Mouse (Mus musculus) kidney, adult 10 weeks (tissue): ENCODE results near the gene Grn. TPM values are rescaled to one million over a fixed set of nuclear protein-coding genes. Genes with fewer than 3 reads are reported as not detected.

Source experiments
- polyA plus RNA-seq: library from polyadenylated mRNA; stranded (reverse); fragments of 350-450 nt; fragmentation: Illumina TruSeq; extraction: RNeasy Lipid Tissue Mini Kit (QIAGEN cat#74804); gene quantifications from one replicate; pipeline ENCODE4 v1.2.3, GENCODE M21; 2014; ENCODE audit warnings: low read depth, low replicate concordance

Gene Grn
- polyA plus RNA-seq, result 8.7 TPM

DNA sequence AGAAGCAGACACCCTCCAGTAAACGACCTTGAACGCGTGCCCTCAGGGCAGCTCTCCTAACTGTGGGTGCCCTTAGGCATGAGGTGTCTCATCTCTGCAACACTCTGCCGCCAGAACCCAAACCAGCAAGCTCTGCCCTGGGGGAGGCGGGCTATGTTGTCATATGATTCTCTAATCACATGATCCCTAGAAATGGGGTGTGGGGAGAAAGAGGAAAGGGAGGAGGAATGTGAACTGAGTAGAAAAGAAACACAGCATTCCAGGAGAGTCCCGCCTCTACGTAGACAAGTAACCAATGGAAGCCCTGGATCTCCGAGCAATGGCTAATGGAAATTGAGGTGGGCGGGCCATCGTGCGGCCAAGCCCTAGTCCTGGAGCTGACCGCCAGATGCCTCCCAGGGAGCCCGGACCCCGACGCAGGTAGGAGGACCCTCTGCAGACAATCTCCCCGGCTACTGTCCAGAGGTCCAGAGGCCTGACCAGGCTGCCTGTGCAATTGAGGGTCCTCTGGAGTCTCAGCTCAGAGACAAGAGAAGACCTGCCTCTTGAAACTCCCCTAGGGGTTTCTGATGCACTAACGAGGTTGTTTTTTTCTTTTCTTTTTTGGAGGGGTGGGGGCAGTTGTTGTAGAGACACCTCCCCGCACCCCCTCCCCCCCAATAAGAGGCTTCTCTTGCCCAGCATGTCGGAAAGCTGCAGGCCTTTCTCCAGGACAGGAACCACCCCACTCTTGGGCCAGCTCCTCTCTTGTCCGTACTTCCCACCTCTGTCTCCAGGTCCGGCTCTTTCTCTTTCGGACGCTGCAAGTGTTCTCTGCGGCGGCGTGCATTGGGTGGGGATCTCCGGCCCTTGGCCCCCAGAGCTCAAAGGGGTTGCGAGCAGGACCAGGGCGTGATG lies at the start of gene Grn:
Grn (plus strand) TSS at position 195 of the 897 bp plus-strand sequence.

DNA sequence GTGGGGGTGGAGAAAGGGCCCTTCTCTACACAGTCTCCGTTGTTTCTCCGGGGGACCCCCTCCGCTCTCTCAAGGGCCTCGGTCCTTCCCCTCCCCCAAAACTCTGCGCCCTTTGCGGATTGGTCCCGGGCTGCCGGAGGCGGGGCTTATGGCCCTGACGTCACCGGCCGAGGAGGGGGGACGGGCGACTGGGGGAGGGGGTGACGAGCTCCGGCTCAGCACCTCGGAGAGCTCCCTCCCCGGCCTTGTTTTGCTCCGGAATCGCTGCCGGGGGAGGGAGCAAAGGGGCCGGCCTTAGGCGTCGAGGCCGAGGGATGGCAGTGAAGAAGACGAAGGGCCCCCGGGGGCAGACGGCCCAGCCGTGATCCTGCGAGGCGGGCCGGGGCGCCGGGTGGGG lies 36.9 kb upstream of the Grn start, which contains the start of gene Rundc3a:
Rundc3a (plus strand) TSS at position 166 of the 397 bp plus-strand sequence.

DNA sequence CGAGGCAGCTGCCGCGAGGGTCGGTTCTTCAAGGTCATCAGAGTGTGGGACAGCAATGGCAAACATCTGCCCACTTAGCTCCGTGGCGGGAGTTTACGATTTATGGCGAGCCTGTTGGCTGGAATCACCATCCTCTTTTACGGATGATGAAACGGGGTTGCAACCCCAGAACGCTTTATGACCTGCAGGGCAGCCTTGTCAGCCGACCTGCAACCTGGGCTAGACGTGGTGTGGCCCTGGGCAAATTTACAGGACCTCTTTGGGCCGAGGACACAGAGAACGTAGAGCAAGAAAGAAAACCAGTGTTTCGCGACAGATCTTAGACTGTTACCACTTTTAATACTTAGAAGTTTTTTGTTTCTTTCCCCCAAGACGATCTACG lies 22.3 kb upstream of the Grn start, which contains the start of gene Slc25a39:
Slc25a39 (minus strand) TSS at position 113 of the 382 bp plus-strand sequence.

DNA sequence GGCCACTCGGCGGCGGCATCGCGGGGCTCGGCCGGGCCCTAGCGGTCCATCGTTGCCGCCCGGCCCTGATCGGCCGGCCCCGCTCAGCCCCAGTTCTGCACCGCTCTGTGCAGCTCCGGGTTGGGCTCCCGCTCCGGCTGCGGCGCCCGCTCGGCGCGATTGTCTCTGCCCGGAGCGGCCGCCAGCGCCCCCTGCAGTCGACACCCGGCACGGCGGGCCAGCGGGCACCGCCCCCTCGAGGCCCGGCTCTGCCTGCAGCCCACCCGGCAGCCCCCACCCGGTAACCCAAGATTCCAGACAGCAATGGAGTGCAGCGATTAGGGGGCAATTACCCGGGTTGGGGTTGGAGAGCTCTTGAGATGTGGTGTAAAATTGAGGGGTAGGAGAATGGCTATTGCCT lies 17.4 kb downstream of the Grn start, which contains the start of gene Fam171a2:
Fam171a2 (minus strand) TSS at position 186 of the 400 bp plus-strand sequence.

DNA sequence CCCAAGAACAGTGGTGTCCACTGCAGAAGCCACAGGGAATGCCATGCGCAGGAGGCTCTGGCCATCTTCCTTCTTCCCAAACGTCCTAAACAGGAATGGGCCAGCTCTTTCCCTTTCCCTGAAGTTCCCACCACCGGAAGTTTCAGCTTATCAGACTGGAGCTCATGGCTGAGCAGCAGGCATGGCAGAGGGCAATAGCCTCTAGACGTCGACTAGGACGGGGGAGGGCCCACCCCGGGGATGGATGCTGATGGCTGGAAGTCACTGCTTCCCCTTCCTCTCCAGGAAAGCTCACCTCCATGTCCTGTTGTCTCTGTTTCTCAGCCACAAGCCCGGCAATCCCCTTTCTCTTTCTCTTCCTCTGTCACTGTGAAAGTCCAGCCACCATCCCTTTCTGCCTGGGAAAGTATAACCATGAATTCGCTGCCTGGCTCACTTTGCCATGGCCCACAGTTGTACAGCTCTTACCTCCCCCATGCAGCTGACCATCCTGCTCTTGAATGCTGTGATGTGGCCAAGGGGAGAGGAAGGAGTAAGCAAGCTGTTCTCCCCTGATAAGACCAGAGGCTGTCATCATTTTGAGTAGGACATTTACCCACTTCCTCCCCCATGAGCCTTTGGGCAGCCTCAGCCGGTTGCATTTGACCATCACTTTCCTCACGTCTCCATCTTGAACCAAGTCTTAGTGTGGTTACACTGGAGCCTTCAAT lies 39.7 kb downstream of the Grn start, which contains the start of gene Itga2b:
Itga2b (minus strand) TSS at position 475 of the 710 bp plus-strand sequence.

Other genes with a start within 250 kb of the Grn start
- 31.2 TPM for gene Lsm12, start 245.0 kb upstream of the Grn start, polyA plus RNA-seq
- gene G6pc3, start 240.7 kb upstream of the Grn start, polyA plus RNA-seq, result 0.93 TPM
- 0.44 TPM for gene Hdac5, start 200.1 kb upstream of the Grn start, polyA plus RNA-seq
- gene BC030867, start 181.4 kb upstream of the Grn start, polyA plus RNA-seq, result not detected
- gene Asb16, start 161.6 kb upstream of the Grn start, polyA plus RNA-seq, result not detected
- 7.2 TPM for gene Tmub2, start 145.4 kb upstream of the Grn start, polyA plus RNA-seq
- gene Atxn7l3, start 133.7 kb upstream of the Grn start, polyA plus RNA-seq, result 4.4 TPM
- gene Ubtf, start 110.6 kb upstream of the Grn start, polyA plus RNA-seq, result 31.2 TPM
- gene Slc4a1, start 64.1 kb upstream of the Grn start, polyA plus RNA-seq, result 8.4 TPM
- not detected for gene Rundc3a, start 36.9 kb upstream of the Grn start, polyA plus RNA-seq
- 21.5 TPM for gene Slc25a39, start 22.4 kb upstream of the Grn start, polyA plus RNA-seq
- gene Fam171a2, start 17.4 kb downstream of the Grn start, polyA plus RNA-seq, result not detected
- gene Itga2b, start 39.8 kb downstream of the Grn start, polyA plus RNA-seq, result not detected
- gene Gpatch8, start 126.1 kb downstream of the Grn start, polyA plus RNA-seq, result 12.1 TPM
- gene Gm11627, start 149.1 kb downstream of the Grn start, polyA plus RNA-seq, result 1.8 TPM
- 0.73 TPM for gene Fzd2, start 174.1 kb downstream of the Grn start, polyA plus RNA-seq
- gene Meioc, start 233.4 kb downstream of the Grn start, polyA plus RNA-seq, result 0.32 TPM